Mouse (Mus musculus): Measurements from ENCODE around the gene Kcnj10.

GRCm38 (mm10) chr1:172406077-172406706 lies 65.2 kb downstream of the Kcnj10 start:
- TF ChIP-seq POLR2A (IDR thresholded peaks at IDR 0.05; ENCODE audit: borderline replicate concordance, low read depth, low read length) (no peak), CTCF (IDR thresholded peaks at IDR 0.05; ENCODE audit: low read depth, low read length) (no peak)

Measured in bone marrow macrophage, adult 2 months (primary cell).